Mouse (Mus musculus) liver, embryonic 16.5 days (tissue): Measurements from ENCODE around the gene Sf3a1. TPM values are rescaled to one million over a fixed set of nuclear protein-coding genes. Genes with fewer than 3 reads are reported as not detected.
A peak's percentile ranks its signal among the peaks of the same experiment; 100 is the strongest.

ENCODE experiments used
- ATAC-seq: fragments of 200-750 bp; cut with Nextera tagmentation; 2 replicates; pipeline ENCODE4 v1.8.0; 2017; ENCODE audit warnings: low read depth, mild to moderate bottlenecking, moderate number of reproducible peaks, moderate library complexity
- H3K27ac ChIP-seq: fragments of 300-500 bp; sonication (generic); 2 replicates; pipeline ENCODE4 v1.5.1; 2014; ENCODE audit warnings: mild to moderate bottlenecking, low read length
- H3K27me3 ChIP-seq: fragments of 300-500 bp; sonication (generic); 2 replicates; pipeline ENCODE4 v1.6.1; 2014; ENCODE audit warnings: low read depth, low read length, mixed read lengths; ENCODE audit not compliant: control insufficient read depth, insufficient read depth
- H3K36me3 ChIP-seq: fragments of 300-500 bp; sonication (generic); 2 replicates; pipeline ENCODE4 v1.6.1; 2014; ENCODE audit warnings: mild to moderate bottlenecking; ENCODE audit not compliant: control insufficient read depth, insufficient read depth
- H3K4me1 ChIP-seq: fragments of 300-500 bp; sonication (generic); 2 replicates; pipeline ENCODE4 v1.6.1; 2014; ENCODE audit warnings: low read depth, low read length, mixed read lengths; ENCODE audit not compliant: control insufficient read depth
- H3K4me2 ChIP-seq: fragments of 300-500 bp; sonication (generic); 2 replicates; pipeline ENCODE4 v1.6.1; 2014; ENCODE audit warnings: low read depth, low read length, mixed read lengths
- H3K4me3 ChIP-seq: fragments of 300-500 bp; sonication (generic); 2 replicates; pipeline ENCODE4 v1.5.1; 2014; ENCODE audit warnings: low read depth, mild to moderate bottlenecking, low read length
- H3K9ac ChIP-seq: fragments of 300-500 bp; sonication (generic); 2 replicates; pipeline ENCODE4 v1.6.1; 2014; ENCODE audit warnings: low read depth, low read length
- H3K9me3 ChIP-seq: fragments of 300-500 bp; sonication (generic); replicated peaks from 2 replicates; pipeline ENCODE4 v1.6.1; 2016; ENCODE audit warnings: low read length; ENCODE audit not compliant: control insufficient read depth
- whole genome bisulfite sequencing: fragments of 180-500 bp; shearing (Covaris S2); extraction: QIAGEN DNeasy Blood & Tissue Kit; methylation state at CpG from one replicate; pipeline ENCODE4 v1.1.7; 2014; ENCODE audit not compliant: insufficient replicate concordance; 5-methylcytosine and 5-hydroxymethylcytosine counted together
- polyA plus RNA-seq: library from polyadenylated mRNA; unstranded; fragments of >200 nt; fragmentation: Nextera tagmentation; extraction: Ambion mirVana; gene quantifications from 2 replicates; pipeline ENCODE4 v1.2.1, GENCODE M21; 2015

The Sf3a1 gene
- polyA plus RNA-seq, 1 experiment from 2014 or later = 18.2 TPM

GRCm38 (mm10) chr11:4187318-4187700 lies 27.2 kb downstream of the Sf3a1 start:
- Histone ChIP-seq H3K4me1 (peaks cover 25% of the 10 kb centered on the region), H3K9ac (peak overlapping the region; percentile 93), H3K4me3 (peak overlapping the region; percentile 86), H3K27ac (no peak overlapping the region), H3K36me3 (no peaks in the 10 kb centered on the region; the same call in 1 of the 2 replicates), H3K27me3 (no peaks in the 10 kb centered on the region), H3K9me3 (no peaks in the 10 kb centered on the region), H3K4me2 (peak overlapping the region; percentile 98)
- 18% methylated on average over 9 of the region's 9 CpGs for WGBS
- ATAC-seq = no peak

GRCm38 (mm10) chr11:4189182-4189581 lies 29.0 kb downstream of the Sf3a1 start:
- no peak for ATAC-seq
- no peak overlapping the region for H3K4me2 ChIP-seq
- no peak overlapping the region for H3K9ac ChIP-seq
- H3K36me3 ChIP-seq = no peaks in the 10 kb centered on the region
- H3K4me1 ChIP-seq = peaks cover 25% of the 10 kb centered on the region
- peak overlapping the region; percentile 4; the same call in 1 of the 2 replicates for H3K27ac ChIP-seq
- H3K27me3 ChIP-seq = no peaks in the 10 kb centered on the region
- no peak overlapping the region for H3K4me3 ChIP-seq
- H3K9me3 ChIP-seq = no peaks in the 10 kb centered on the region
- WGBS = 64% methylated on average over 6 of the region's 6 CpGs

- no peak for ATAC-seq
- Histone ChIP-seq H3K4me2 (no peak overlapping the region), H3K9me3 (no peaks in the 10 kb centered on the region), H3K4me3 (no peak overlapping the region), H3K27me3 (no peaks in the 10 kb centered on the region), H3K36me3 (no peaks in the 10 kb centered on the region), H3K4me1 (peaks cover 25% of the 10 kb centered on the region), H3K27ac (no peak overlapping the region), H3K9ac (no peak overlapping the region)
- WGBS = 68% methylated on average over 3 of the region's 3 CpGs
Observed at GRCm38 (mm10) chr11:4190677-4191076, 30.5 kb downstream of the Sf3a1 start.

- H3K4me3 ChIP-seq = no peak overlapping the region
- no peak overlapping the region for H3K9ac ChIP-seq
- no peaks in the 10 kb centered on the region for H3K9me3 ChIP-seq
- no peak for ATAC-seq
- 79% methylated on average over 3 of the region's 3 CpGs for WGBS
- no peak overlapping the region for H3K4me2 ChIP-seq
- no peak overlapping the region for H3K27ac ChIP-seq
- H3K36me3 ChIP-seq = no peaks in the 10 kb centered on the region
- no peaks in the 10 kb centered on the region for H3K27me3 ChIP-seq
- peaks cover 15% of the 10 kb centered on the region for H3K4me1 ChIP-seq
Observed at GRCm38 (mm10) chr11:4192757-4193156, 32.6 kb downstream of the Sf3a1 start.

DNA sequence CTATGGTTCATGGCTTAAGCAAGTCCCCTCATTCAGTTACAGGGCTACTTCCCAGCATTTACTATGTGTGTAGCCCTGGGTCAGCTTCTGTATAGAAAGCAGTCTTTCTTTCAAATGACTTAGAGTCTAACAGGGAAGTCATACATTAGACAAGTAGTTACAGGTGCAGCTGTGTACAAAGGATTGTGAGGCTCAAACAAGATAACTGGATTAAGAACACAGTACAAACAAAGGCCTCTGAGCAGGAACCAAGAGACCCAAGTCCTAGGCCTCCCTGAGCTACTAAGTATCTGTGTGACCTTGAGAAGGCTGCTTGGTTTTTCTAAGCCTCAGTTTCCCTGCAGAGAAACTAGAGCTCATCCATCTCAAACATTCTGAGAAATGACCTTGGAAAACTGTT lies 33.3 kb downstream of the Sf3a1 start:
- H3K4me2 ChIP-seq = no peak overlapping the region
- peaks cover 9% of the 10 kb centered on the region for H3K4me1 ChIP-seq
- ATAC-seq = no peak
- no peak overlapping the region for H3K27ac ChIP-seq
- no peak overlapping the region for H3K9ac ChIP-seq
- no peaks in the 10 kb centered on the region for H3K9me3 ChIP-seq
- H3K27me3 ChIP-seq = no peaks in the 10 kb centered on the region
- H3K36me3 ChIP-seq = no peaks in the 10 kb centered on the region
- no peak overlapping the region for H3K4me3 ChIP-seq

GRCm38 (mm10) chr11:4195597-4196031 lies 35.5 kb downstream of the Sf3a1 start:
- H3K27ac ChIP-seq = no peak overlapping the region
- no peaks in the 10 kb centered on the region for H3K27me3 ChIP-seq
- H3K9me3 ChIP-seq = no peaks in the 10 kb centered on the region
- peaks cover under 1% of the 10 kb centered on the region for H3K4me1 ChIP-seq
- 37% methylated on average over 3 of the region's 3 CpGs for WGBS
- no peak overlapping the region for H3K4me2 ChIP-seq
- H3K4me3 ChIP-seq = no peak overlapping the region
- H3K9ac ChIP-seq = no peak overlapping the region
- H3K36me3 ChIP-seq = no peaks in the 10 kb centered on the region
- ATAC-seq = peak; percentile 47; the same call in 1 of the 2 replicates

GRCm38 (mm10) chr11:4196636-4197035 lies 36.5 kb downstream of the Sf3a1 start:
- Histone ChIP-seq H3K4me2 (no peak overlapping the region), H3K4me3 (no peak overlapping the region), H3K27me3 (no peaks in the 10 kb centered on the region), H3K27ac (no peak overlapping the region), H3K4me1 (no peaks in the 10 kb centered on the region), H3K36me3 (no peaks in the 10 kb centered on the region), H3K9ac (no peak overlapping the region), H3K9me3 (no peaks in the 10 kb centered on the region)
- ATAC-seq = no peak
- 74% methylated on average over 8 of the region's 8 CpGs for WGBS

- ATAC-seq = no peak
- H3K27me3 ChIP-seq = no peaks in the 10 kb centered on the region
- H3K9ac ChIP-seq = no peak overlapping the region
- no peak overlapping the region for H3K27ac ChIP-seq
- 64% methylated on average over 1 of the region's 1 CpGs for WGBS
- H3K4me2 ChIP-seq = no peak overlapping the region
- no peaks in the 10 kb centered on the region for H3K9me3 ChIP-seq
- no peaks in the 10 kb centered on the region for H3K36me3 ChIP-seq
- H3K4me1 ChIP-seq = no peaks in the 10 kb centered on the region
- H3K4me3 ChIP-seq = no peak overlapping the region
Observed at GRCm38 (mm10) chr11:4197691-4198090, 37.5 kb downstream of the Sf3a1 start.

GRCm38 (mm10) chr11:4201981-4202700 lies 42.0 kb downstream of the Sf3a1 start:
- Histone ChIP-seq H3K4me2 (no peak overlapping the region), H3K36me3 (no peaks in the 10 kb centered on the region), H3K9me3 (no peaks in the 10 kb centered on the region), H3K27me3 (no peaks in the 10 kb centered on the region), H3K4me1 (peaks cover 2% of the 10 kb centered on the region; the same call in 1 of the 2 replicates), H3K4me3 (no peak overlapping the region), H3K27ac (no peak overlapping the region), H3K9ac (no peak overlapping the region)
- no peak for ATAC-seq
- 63% methylated on average over 11 of the region's 11 CpGs for WGBS
